Mouse (Mus musculus): ENCODE data around the gene Gm17387.

- no peak for TF ChIP-seq CTCF (IDR thresholded peaks at IDR 0.05; ENCODE audit: control insufficient read depth, insufficient read depth, insufficient replicate concordance, low read depth, low read length)
- TF ChIP-seq POLR2A (IDR thresholded peaks at IDR 0.05; ENCODE audit: control insufficient read depth, low read depth, low read length), result no peak
These were observed 7.2 kb upstream of the Gm17387 start for GRCm38 (mm10) chr7:141021489-141022449.
